Mouse (Mus musculus): ENCODE data around the gene Maml2.

GRCm38 (mm10) chr9:13678026-13678425, 380.3 kb downstream of the Maml2 start:
- TF ChIP-seq CEBPB (IDR thresholded peaks at IDR 0.05; ENCODE audit: insufficient read depth, poor library complexity, severe bottlenecking) (no peak), POLR2A (IDR thresholded peaks at IDR 0.05; ENCODE audit: insufficient read length, low read depth) (no peak)
